Mouse (Mus musculus) stomach, embryonic 14.5 days (tissue): ENCODE data around the gene Magi3. TPM values are rescaled to one million over a fixed set of nuclear protein-coding genes. Genes with fewer than 3 reads are reported as not detected.

Experiments used
- ATAC-seq: fragments of 200-750 bp; cut with Nextera tagmentation; 2 replicates; pipeline ENCODE4 v1.8.0; 2017; ENCODE audit warnings: low read depth, moderate TSS enrichment; ENCODE audit not compliant: insufficient number of reproducible peaks, insufficient read depth, low FRiP score
- H3K27ac ChIP-seq: fragments of 300-500 bp; sonication (generic); 2 replicates; pipeline ENCODE4 v1.5.1; 2014; ENCODE audit warnings: mild to moderate bottlenecking, low read length, moderate library complexity, mixed read lengths
- H3K27me3 ChIP-seq: fragments of 300-500 bp; sonication (generic); 2 replicates; pipeline ENCODE4 v1.6.1; 2014; ENCODE audit warnings: low read length, control low read depth, mixed read lengths; ENCODE audit not compliant: control insufficient read depth, insufficient read depth
- H3K36me3 ChIP-seq: fragments of 300-500 bp; sonication (generic); 2 replicates; pipeline ENCODE4 v1.6.1; 2014; ENCODE audit warnings: mild to moderate bottlenecking, control low read depth, low read length, moderate library complexity, mixed read lengths; ENCODE audit not compliant: control insufficient read depth, insufficient read depth
- H3K4me1 ChIP-seq: fragments of 300-500 bp; sonication (generic); 2 replicates; pipeline ENCODE4 v1.6.1; 2014; ENCODE audit warnings: low read length, control low read depth, mixed read lengths; ENCODE audit not compliant: control insufficient read depth, insufficient read depth
- H3K4me2 ChIP-seq: fragments of 300-500 bp; sonication (generic); replicated peaks from 2 replicates; pipeline ENCODE4 v1.6.1; 2014; ENCODE audit warnings: low read depth, low read length, control low read depth
- H3K4me3 ChIP-seq: fragments of 300-500 bp; sonication (generic); 2 replicates; pipeline ENCODE4 v1.5.1; 2014; ENCODE audit warnings: low read depth, low read length, control low read depth
- H3K9ac ChIP-seq: fragments of 300-500 bp; sonication (generic); replicated peaks from 2 replicates; pipeline ENCODE4 v1.6.1; 2014; ENCODE audit warnings: low read depth, mild to moderate bottlenecking, control low read depth, low read length, moderate library complexity, mixed read lengths
- H3K9me3 ChIP-seq: fragments of 300-500 bp; sonication (generic); 2 replicates; pipeline ENCODE4 v1.6.1; 2016; ENCODE audit warnings: low read depth, low read length, control low read depth; ENCODE audit not compliant: control insufficient read depth
- WGBS: fragments of 180-500 bp; shearing (Covaris S2); extraction: QIAGEN DNeasy Blood & Tissue Kit; methylation state at CpG from one replicate; pipeline ENCODE4 v1.1.7; 2014; 5-methylcytosine and 5-hydroxymethylcytosine counted together
- polyA plus RNA-seq: library from polyadenylated mRNA; unstranded; fragments of >200 nt; fragmentation: Nextera tagmentation; extraction: Ambion mirVana; gene quantifications from 2 replicates; pipeline ENCODE4 v1.2.1, GENCODE M21; 2014

Gene Magi3
- polyA plus RNA-seq, 1 experiment from 2014 or later: 9.9 TPM

DNA sequence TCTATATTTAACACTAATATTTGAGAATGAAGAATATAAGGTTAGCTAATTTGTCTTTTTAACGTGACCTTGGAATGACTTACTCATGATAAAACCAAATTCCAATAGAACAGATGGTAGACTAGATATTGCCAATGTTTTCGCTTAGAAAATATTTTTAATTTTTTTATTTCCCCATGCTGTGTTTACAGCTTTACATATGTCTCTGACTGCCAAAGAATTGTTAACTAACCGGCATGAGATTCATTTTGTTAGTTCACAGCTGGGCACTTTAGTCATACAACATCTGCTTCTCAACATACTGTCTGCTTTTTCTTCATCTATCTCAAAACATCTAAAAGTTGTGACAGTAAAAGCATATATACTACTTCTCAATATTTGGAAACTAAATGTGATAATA, 58.8 kb downstream of the Magi3 start:
- H3K4me2 ChIP-seq: no peak overlapping the region
- no peaks in the 10 kb centered on the region for H3K27me3 ChIP-seq
- no peaks in the 10 kb centered on the region for H3K9me3 ChIP-seq
- H3K27ac ChIP-seq: no peak overlapping the region
- no peak overlapping the region for H3K4me3 ChIP-seq
- no peak overlapping the region for H3K9ac ChIP-seq
- no peak for ATAC-seq
- H3K36me3 ChIP-seq: no peaks in the 10 kb centered on the region
- 71% methylated on average over 3 of the region's 3 CpGs for WGBS
- no peaks in the 10 kb centered on the region for H3K4me1 ChIP-seq

DNA sequence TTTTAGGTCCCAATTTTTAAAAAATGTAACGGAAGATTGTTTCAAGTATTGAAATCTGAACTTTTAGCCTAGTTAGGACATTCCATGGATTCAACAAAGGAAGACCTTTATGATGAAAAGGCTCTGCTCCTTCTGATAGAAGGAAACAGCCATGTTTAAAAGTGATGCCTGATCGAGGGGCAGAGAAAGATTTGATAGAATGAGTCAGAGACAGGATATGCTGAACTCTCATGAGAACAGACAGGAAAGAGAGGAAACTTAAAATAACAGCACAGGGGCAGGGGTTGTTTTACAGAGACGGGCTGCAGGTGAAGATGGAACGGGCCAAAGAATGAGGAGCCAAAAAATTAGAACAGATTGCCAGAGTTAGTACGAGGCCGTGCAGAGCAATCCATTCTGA, 59.6 kb downstream of the Magi3 start:
- no peak overlapping the region for H3K4me2 ChIP-seq
- ATAC-seq: no peak
- no peaks in the 10 kb centered on the region for H3K4me1 ChIP-seq
- H3K4me3 ChIP-seq: no peak overlapping the region
- H3K27me3 ChIP-seq: no peaks in the 10 kb centered on the region
- H3K36me3 ChIP-seq: no peaks in the 10 kb centered on the region
- no peaks in the 10 kb centered on the region for H3K9me3 ChIP-seq
- no peak overlapping the region; the same call in 1 of the 2 replicates for H3K27ac ChIP-seq
- H3K9ac ChIP-seq: no peak overlapping the region
- WGBS: 85% methylated on average over 6 of the region's 6 CpGs

DNA sequence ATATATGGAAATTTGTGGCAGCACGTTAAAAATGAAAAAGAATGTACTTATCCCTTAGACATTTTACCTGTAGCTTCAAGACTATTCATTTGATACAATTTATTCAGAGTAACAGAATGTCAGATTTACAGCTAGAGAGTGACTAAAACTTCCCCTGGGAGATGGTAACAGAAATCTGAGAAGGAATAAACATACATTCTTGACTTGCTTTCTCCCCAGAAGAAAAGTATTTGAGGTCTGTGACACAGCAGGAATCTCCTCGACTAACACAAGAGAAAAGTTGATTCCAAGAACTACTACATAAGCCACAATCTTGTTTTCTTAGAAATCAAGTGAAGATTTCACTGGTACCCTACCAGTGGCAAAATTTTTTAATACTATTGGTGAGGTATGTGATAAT, 70.0 kb downstream of the Magi3 start:
- ATAC-seq: no peak
- Histone ChIP-seq H3K4me3 (no peak overlapping the region), H3K27me3 (no peaks in the 10 kb centered on the region), H3K9me3 (no peaks in the 10 kb centered on the region), H3K36me3 (no peaks in the 10 kb centered on the region), H3K4me2 (no peak overlapping the region), H3K9ac (no peak overlapping the region), H3K4me1 (no peaks in the 10 kb centered on the region), H3K27ac (no peak overlapping the region)
- 62% methylated on average over 2 of the region's 2 CpGs for WGBS

DNA sequence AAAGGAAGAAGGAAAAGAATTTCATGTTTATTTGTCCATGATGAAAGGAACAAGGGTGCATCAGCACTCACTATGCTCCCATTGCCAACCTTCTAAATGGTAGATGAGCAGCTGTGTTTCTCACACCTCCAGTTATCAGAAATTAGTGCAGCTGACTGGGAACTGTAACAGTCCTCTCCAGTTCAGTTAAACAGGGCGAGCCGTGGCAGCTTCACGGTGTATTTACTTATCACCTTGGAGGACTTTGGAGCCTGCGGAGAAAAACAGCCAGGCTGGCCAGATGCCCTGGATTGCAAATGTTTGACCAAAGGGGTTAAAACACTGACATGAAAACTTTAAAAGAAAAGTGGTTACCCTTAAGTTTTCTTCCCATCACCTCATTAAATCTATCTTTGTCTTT, 77.8 kb downstream of the Magi3 start:
- Histone ChIP-seq H3K9ac (no peak overlapping the region), H3K27me3 (no peaks in the 10 kb centered on the region), H3K36me3 (no peaks in the 10 kb centered on the region), H3K27ac (no peak overlapping the region), H3K4me3 (no peak overlapping the region), H3K9me3 (no peaks in the 10 kb centered on the region), H3K4me2 (no peak overlapping the region), H3K4me1 (no peaks in the 10 kb centered on the region)
- 14% methylated on average over 4 of the region's 4 CpGs for WGBS
- 0 out of 2 replicates have a peak, but pooled peaks have one; percentile 63 for ATAC-seq

DNA sequence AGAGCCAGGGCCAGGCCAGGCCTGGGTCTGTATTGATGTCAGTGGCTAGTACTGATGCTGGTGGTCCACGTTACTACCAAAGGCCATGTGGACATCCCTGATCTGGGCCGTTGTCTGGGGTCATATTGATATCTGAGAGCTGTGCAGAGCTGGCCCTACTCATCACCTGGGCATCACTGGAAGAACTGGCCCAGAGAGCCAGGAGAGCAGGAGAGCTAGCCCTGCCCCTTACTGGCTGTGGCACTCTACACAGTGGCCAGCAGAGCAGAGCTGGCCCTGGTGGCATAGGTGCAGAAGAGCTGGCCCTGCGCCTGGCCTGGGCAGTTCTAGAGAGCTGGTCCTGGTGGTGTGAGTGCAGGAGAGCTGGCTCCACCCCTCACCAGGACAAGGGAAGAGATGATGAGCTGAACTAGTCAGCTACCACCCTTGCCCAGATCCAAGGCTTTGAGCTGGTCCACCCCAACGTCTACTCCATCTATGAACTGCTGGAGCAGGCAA, 81.2 kb downstream of the Magi3 start:
- no peaks in the 10 kb centered on the region for H3K36me3 ChIP-seq
- no peaks in the 10 kb centered on the region for H3K27me3 ChIP-seq
- H3K4me1 ChIP-seq: no peaks in the 10 kb centered on the region
- no peak overlapping the region for H3K4me3 ChIP-seq
- H3K9me3 ChIP-seq: no peaks in the 10 kb centered on the region
- no peak overlapping the region for H3K4me2 ChIP-seq
- WGBS: 95% methylated on average over 4 of the region's 4 CpGs
- no peak overlapping the region for H3K9ac ChIP-seq
- no peak for ATAC-seq
- H3K27ac ChIP-seq: no peak overlapping the region

DNA sequence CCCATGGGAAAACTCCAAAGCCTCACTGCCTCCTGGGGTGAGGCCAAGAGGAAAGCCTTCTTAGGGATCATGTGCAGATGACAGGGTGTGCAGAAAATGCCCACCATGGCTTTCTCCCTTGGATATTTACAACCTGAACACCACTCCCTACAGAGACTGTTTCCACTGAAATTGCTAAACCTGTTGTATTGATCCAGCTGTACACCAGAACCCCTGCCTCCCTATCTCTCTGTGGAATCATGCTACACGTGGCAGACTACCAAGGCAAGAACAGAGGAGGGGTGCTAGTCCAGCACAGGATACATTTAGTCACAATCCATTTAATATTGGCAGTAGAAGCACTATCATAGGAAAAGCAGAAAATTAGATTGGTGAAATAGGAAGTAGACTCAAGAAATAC, 94.5 kb downstream of the Magi3 start:
- no peak for ATAC-seq

DNA sequence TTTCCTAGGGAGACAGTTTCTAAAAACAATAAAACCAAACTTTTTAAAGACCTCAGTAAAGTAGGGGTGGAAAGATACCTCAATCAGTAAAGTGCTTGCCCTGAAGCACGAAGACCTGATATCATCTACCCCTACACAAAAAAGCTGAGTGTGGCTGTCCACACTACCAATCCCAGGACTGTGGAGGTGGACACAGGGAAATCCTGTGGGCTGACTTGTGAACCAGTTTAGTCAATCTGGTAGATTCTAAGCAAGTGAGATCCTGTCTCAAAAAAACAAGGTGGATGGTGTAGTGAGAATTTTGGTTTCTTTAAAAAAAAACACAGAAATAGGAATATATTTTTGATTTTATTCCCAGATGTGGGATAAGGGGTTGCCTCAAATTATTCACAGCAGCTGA, 96.3 kb downstream of the Magi3 start:
- H3K36me3 ChIP-seq: no peaks in the 10 kb centered on the region
- ATAC-seq: no peak
- WGBS: 85% methylated on average over 1 of the region's 1 CpGs
- H3K27ac ChIP-seq: no peak overlapping the region
- H3K4me1 ChIP-seq: no peaks in the 10 kb centered on the region
- H3K9ac ChIP-seq: no peak overlapping the region
- no peak overlapping the region for H3K4me2 ChIP-seq
- H3K27me3 ChIP-seq: no peaks in the 10 kb centered on the region
- H3K4me3 ChIP-seq: no peak overlapping the region
- no peaks in the 10 kb centered on the region for H3K9me3 ChIP-seq

More for the DNA sequence above, 94.5 kb downstream of the Magi3 start:
- Histone ChIP-seq H3K27ac (no peak overlapping the region), H3K9me3 (no peaks in the 10 kb centered on the region), H3K4me3 (no peak overlapping the region), H3K4me2 (no peak overlapping the region), H3K36me3 (no peaks in the 10 kb centered on the region), H3K4me1 (no peaks in the 10 kb centered on the region), H3K27me3 (no peaks in the 10 kb centered on the region), H3K9ac (no peak overlapping the region)
- WGBS: 64% methylated on average over 1 of the region's 1 CpGs

DNA sequence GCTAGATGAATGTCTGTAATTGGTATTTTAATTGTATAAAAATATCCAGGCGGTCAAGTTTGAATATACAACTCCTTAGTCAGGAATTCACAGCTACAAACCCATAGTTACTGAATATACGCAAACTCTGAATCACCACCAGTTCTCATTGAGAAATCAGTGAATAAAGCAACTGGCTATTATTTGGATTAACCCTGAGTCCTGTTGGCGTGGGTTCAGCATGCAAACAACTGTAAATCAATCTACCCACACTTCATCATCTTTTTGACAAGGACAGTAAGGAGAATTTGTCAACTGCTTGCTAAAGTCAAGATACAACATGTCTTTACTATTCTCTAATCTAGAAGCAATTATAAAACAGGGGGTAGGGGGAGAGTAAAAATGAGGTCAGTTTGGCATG, 110.7 kb downstream of the Magi3 start:
- Histone ChIP-seq H3K9me3 (no peaks in the 10 kb centered on the region), H3K4me2 (no peak overlapping the region), H3K27ac (no peak overlapping the region), H3K4me1 (0 out of 2 replicates have a peak, but pooled peaks cover 3% of the 10 kb centered on the region), H3K9ac (no peak overlapping the region), H3K4me3 (no peak overlapping the region), H3K36me3 (no peaks in the 10 kb centered on the region), H3K27me3 (no peaks in the 10 kb centered on the region)
- ATAC-seq: no peak
- WGBS: 31% methylated on average over 3 of the region's 3 CpGs

DNA sequence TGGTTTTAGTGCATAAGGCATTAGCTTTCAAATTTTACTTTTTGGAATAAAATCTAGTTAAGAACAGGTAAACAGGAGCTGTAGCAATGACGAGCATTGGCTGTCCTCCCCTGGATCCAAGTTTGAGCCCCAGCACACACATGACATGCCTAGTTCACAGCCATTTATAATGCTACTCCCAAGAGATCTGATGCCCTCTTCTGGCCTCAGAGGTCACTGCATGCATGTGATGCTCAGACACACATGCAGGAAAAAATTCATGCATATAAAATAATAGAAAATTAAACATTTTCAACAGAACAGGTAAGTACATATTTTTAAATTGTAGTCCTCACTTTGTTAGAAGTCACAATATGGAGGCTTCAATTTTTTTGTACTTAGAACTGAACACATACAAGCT, 115.2 kb downstream of the Magi3 start:
- H3K27me3 ChIP-seq: no peaks in the 10 kb centered on the region
- no peaks in the 10 kb centered on the region for H3K9me3 ChIP-seq
- no peak overlapping the region for H3K4me3 ChIP-seq
- H3K36me3 ChIP-seq: no peaks in the 10 kb centered on the region
- H3K27ac ChIP-seq: no peak overlapping the region
- WGBS: 59% methylated on average over 1 of the region's 1 CpGs
- ATAC-seq: no peak
- H3K4me1 ChIP-seq: 0 out of 2 replicates have a peak, but pooled peaks cover 3% of the 10 kb centered on the region
- H3K9ac ChIP-seq: no peak overlapping the region
- H3K4me2 ChIP-seq: no peak overlapping the region
